Mouse (Mus musculus) cerebellum, adult 2 months (tissue): Measurements from ENCODE around the gene Samhd1.

Experiments used
- CTCF ChIP-seq: fragments of 200-500 bp; IDR thresholded peaks from 2 replicates; pipeline ENCODE4 v1.5.1; 2011; ENCODE audit warnings: low read depth, mild to moderate bottlenecking, control low read depth, low read length, moderate library complexity, borderline replicate concordance; ENCODE audit not compliant: insufficient read depth
- POLR2A ChIP-seq: fragments of 200-500 bp; IDR thresholded peaks from 2 replicates; pipeline ENCODE4 v1.6.1; 2011; ENCODE audit warnings: low read length, control low read depth, borderline replicate concordance; ENCODE audit not compliant: insufficient read depth

DNA sequence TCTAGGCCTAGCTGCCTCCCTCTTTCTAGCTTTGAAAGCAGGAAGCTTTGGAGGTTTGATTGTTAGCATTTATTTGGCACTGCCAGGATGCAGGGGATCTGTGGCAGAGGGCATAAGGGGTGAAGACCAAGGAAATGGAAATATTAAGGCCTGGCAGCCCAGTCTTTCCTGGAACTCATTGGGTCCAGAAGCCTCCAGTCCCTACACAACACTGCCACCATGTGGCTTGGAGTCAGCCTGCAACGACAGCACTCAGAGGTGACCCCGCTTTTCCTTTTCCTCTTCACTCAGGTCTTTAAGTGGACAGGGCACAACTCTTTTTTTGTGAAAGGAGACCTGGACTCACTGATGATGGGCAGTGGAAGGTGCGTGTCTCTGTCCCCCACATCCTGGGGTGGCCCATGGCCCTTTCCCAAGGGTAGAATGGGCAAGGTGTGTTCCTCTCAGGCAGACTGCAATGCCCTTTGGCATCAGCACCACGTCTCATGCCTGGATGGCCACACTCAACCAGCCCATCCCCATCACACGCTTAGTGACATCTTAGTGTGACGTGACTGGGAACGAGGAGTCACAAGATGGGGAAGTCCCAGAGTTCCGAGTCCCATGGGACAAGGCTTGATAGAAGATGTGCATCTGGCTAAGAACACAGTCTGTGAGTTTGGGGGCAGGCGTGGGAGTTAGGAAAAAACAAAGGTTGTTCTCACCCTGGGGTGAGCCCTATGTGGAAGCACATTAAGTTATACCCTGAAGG, 39.9 kb downstream of the Samhd1 start:
- TF ChIP-seq CTCF (peak; percentile 96), POLR2A (no peak)
